Mouse (Mus musculus) C2C12 (cell line): Measurements from ENCODE around the gene Itpr1. TPM values are rescaled to one million over a fixed set of nuclear protein-coding genes. Genes with fewer than 3 reads are reported as not detected.

Experiments used
- H3K27me3 ChIP-seq: one replicate; pipeline ENCODE4 v1.6.1; 2011; ENCODE audit not compliant: control insufficient read depth, insufficient read depth, insufficient read length
- H3K36me3 ChIP-seq: one replicate; pipeline ENCODE4 v1.6.1; 2011; ENCODE audit not compliant: control insufficient read depth, insufficient read depth
- H3K4me3 ChIP-seq: one replicate; pipeline ENCODE4 v1.5.1; 2011; ENCODE audit warnings: mild to moderate bottlenecking, control low read depth; ENCODE audit not compliant: poor library complexity, insufficient read depth, severe bottlenecking
- H3K79me2 ChIP-seq: one replicate; pipeline ENCODE4 v1.6.1; 2011; ENCODE audit not compliant: control insufficient read depth, insufficient read depth
- H3K79me3 ChIP-seq: one replicate; pipeline ENCODE4 v1.6.1; 2011; ENCODE audit warnings: low read depth, control low read depth
- H3ac ChIP-seq: one replicate; pipeline ENCODE3; 2011; ENCODE audit warnings: low read depth; ENCODE audit not compliant: control insufficient read depth, insufficient read length
- CEBPB ChIP-seq: IDR thresholded peaks from one replicate; pipeline ENCODE4 v1.6.1; 2011; ENCODE audit warnings: low read depth, mild to moderate bottlenecking, control low read depth, moderate library complexity
- CTCF ChIP-seq: IDR thresholded peaks from one replicate; pipeline ENCODE4 v1.5.1; 2011; ENCODE audit not compliant: control insufficient read depth, insufficient read depth, insufficient read length
- FOSL1 ChIP-seq: IDR thresholded peaks from one replicate; pipeline ENCODE4 v1.8.0; 2011; ENCODE audit warnings: mild to moderate bottlenecking, low read length; ENCODE audit not compliant: poor library complexity, insufficient read depth, severe bottlenecking
- MAX ChIP-seq: IDR thresholded peaks from one replicate; pipeline ENCODE4 v1.6.1; 2011; ENCODE audit warnings: mild to moderate bottlenecking, control low read depth
- MYOD1 ChIP-seq: IDR thresholded peaks from one replicate; pipeline ENCODE4 v1.6.1; 2011; ENCODE audit warnings: low read depth; ENCODE audit not compliant: control insufficient read depth, insufficient read length
- MYOG ChIP-seq: IDR thresholded peaks from one replicate; pipeline ENCODE4 v1.6.1; 2011; ENCODE audit not compliant: control insufficient read depth, insufficient read length; ENCODE audit errors: extremely low read depth
- USF1 ChIP-seq: IDR thresholded peaks from one replicate; pipeline ENCODE4 v1.6.1; 2011; ENCODE audit warnings: low read depth, mild to moderate bottlenecking, control low read depth, moderate library complexity
- microRNA-seq: library from miRNA; unstranded; fragments of <30 nt; microRNA quantifications from one replicate; pipeline ENCODE4, GENCODE M21; 2019; ENCODE audit warnings: borderline microRNAs expressed
- polyA plus RNA-seq: library from polyadenylated mRNA; unstranded; fragments of >200 nt; fragmentation: generic; extraction: Trizol; gene quantifications from one replicate; pipeline ENCODE4 v1.2.1, GENCODE M21; 2012; ENCODE audit warnings: missing spikeins

Itpr1 gene
- polyA plus RNA-seq, 1 experiment = 4.9 TPM

- Histone ChIP-seq H3K36me3 (no peaks in the 10 kb centered on the region), H3K4me3 (no peak overlapping the region), H3K27me3 (no peaks in the 10 kb centered on the region), H3K79me2 (no peaks in the 10 kb centered on the region), H3ac (no peak overlapping the region), H3K79me3 (no peaks in the 10 kb centered on the region)
- TF ChIP-seq CTCF = no peak
- no peak for TF ChIP-seq MYOG
- TF ChIP-seq MAX = no peak
- TF ChIP-seq USF1 = no peak
Measured at GRCm38 (mm10) chr6:108592227-108592626, 379.3 kb downstream of the Itpr1 start.

GRCm38 (mm10) chr6:108592636-108593035 lies 379.7 kb downstream of the Itpr1 start:
- Histone ChIP-seq H3ac (no peak overlapping the region), H3K79me2 (no peaks in the 10 kb centered on the region), H3K79me3 (no peaks in the 10 kb centered on the region), H3K36me3 (no peaks in the 10 kb centered on the region), H3K4me3 (no peak overlapping the region), H3K27me3 (no peaks in the 10 kb centered on the region)
- no peak for TF ChIP-seq FOSL1
- no peak for TF ChIP-seq MYOD1
- no peak for TF ChIP-seq CTCF
- TF ChIP-seq MYOG = no peak
- no peak for TF ChIP-seq MAX
- no peak for TF ChIP-seq CEBPB
- no peak for TF ChIP-seq USF1

GRCm38 (mm10) chr6:108594171-108594841 lies 381.4 kb downstream of the Itpr1 start:
- Histone ChIP-seq H3K79me2 (no peaks in the 10 kb centered on the region), H3ac (no peak overlapping the region), H3K79me3 (no peaks in the 10 kb centered on the region), H3K36me3 (no peaks in the 10 kb centered on the region), H3K27me3 (no peaks in the 10 kb centered on the region), H3K4me3 (no peak overlapping the region)
- no peak for TF ChIP-seq CTCF
- no peak for TF ChIP-seq MYOD1
- TF ChIP-seq MAX = no peak
- no peak for TF ChIP-seq USF1

DNA sequence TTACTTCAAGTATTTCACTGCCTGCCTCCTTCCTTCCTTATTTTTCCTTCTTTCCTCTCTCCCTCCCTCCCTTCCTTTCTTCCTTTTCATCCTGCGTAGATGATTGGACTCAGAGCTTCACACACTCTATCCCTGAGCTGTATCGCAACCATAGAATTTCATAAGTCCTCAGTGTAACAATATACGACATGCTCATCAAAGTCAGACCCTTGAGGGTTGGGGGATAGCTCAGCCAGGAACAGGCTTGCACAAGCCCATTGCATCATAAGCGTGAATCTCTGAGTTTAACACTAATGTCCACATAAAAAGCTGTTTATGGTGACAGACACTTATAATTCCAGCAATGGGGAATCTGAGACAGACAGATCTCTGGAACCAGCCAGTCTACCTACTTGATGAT lies 385.8 kb downstream of the Itpr1 start:
- Histone ChIP-seq H3K4me3 (no peak overlapping the region), H3K79me3 (no peaks in the 10 kb centered on the region), H3K36me3 (no peaks in the 10 kb centered on the region), H3ac (no peak overlapping the region), H3K27me3 (no peaks in the 10 kb centered on the region), H3K79me2 (no peaks in the 10 kb centered on the region)
- TF ChIP-seq MYOD1 (no peak), MAX (no peak), FOSL1 (no peak), MYOG (no peak), CEBPB (no peak), CTCF (no peak), USF1 (no peak)

DNA sequence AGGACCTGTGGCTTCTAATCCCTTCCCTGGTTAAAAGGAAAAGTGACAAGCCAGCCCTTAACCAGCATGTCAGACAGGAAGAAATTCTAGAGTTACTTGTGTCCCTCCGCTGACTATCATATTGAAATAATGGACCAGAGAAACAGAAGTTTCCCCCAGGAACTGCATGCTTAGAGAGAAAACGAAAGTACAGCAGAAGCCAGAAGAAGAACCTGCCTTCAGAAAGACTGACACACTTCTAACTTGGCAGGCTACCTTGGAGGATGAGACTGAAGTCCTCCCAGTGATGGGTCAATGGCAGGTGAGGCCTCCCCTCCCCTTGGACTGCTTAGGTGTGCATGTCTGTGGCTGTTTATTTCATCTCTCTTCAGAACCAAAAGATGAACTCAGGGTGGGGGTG lies 386.4 kb downstream of the Itpr1 start:
- no peaks in the 10 kb centered on the region for H3K79me2 ChIP-seq
- H3K36me3 ChIP-seq = no peaks in the 10 kb centered on the region
- TF ChIP-seq MYOD1 (no peak), USF1 (no peak), CTCF (no peak), MYOG (no peak), MAX (no peak), FOSL1 (no peak)
- no peaks in the 10 kb centered on the region for H3K79me3 ChIP-seq
- H3K4me3 ChIP-seq = no peak overlapping the region
- no peaks in the 10 kb centered on the region for H3K27me3 ChIP-seq
- no peak overlapping the region for H3ac ChIP-seq

Small RNAs within 50 kb of the gene (microRNA-seq; reads per million reads assigned to microRNA genes)
- 0.20 reads per million for gene Mir7661

Other genes with a start within 250 kb of the Itpr1 start
- gene Setmar, start 148.1 kb upstream of the Itpr1 start, polyA plus RNA-seq = 1.2 TPM
- gene Sumf1, start 27.5 kb upstream of the Itpr1 start, polyA plus RNA-seq = 19.6 TPM